Mouse (Mus musculus): ENCODE measurements around the gene Tuba3b. TPM values are rescaled to one million over a fixed set of nuclear protein-coding genes. Genes with fewer than 3 reads are reported as not detected.
A peak's percentile ranks its signal among the peaks of the same experiment; 100 is the strongest.

Gene Tuba3b
- polyA plus RNA-seq, 1 experiment from 2014 or later, result not detected

DNA sequence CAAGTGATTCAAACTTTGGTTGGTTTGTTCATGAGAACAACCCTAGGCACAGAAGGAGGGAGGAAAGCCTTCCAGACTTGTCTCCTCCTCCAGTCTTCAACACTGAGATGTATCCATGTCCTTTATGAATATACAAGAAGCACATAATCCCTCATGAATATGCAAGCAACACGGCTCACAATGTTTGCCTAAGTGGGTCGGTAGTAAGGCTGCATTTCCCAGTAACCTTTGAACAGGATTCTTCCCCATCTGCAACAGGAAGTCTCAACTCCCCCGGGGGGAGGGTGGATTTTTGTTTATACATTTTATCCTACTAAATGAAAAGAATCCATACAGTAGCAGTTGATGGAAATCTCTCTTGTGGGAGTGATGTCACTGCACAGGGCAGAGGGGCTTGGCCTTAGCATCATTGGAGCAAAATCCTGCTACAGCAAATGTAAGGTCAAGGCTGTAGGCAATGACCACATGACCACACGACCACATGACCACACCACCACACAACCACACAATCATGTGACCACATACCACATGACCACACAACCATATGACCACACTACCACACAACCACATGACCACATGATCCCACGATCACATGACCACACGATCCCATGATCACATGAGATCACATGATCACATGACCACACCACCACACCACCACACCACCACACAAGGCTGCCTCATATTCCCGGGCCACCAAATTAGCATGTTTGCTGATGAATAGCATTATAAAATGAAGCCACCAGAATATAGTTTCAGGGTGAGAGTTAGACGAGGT lies 38.7 kb downstream of the Tuba3b start:
- no peak overlapping the region for H3K4me2 ChIP-seq (replicated peaks)
- H3K27me3 ChIP-seq (ENCODE audit: control insufficient read depth, insufficient read depth, low read length), result no peaks in the 10 kb centered on the region
- H3K9ac ChIP-seq, result no peak overlapping the region
- ATAC-seq (ENCODE audit: low FRiP score), result no peak; the same call in 1 of the 2 replicates
- H3K9me3 ChIP-seq (ENCODE audit: control insufficient read depth, low read length), result no peaks in the 10 kb centered on the region
- 70% methylated on average over 8 of the region's 8 CpGs for WGBS
- no peak for DNase-seq (ENCODE audit: low spot score)
- no peak overlapping the region for H3K27ac ChIP-seq
- no peak overlapping the region for H3K4me3 ChIP-seq (replicated peaks; ENCODE audit: low read length)
- no peaks in the 10 kb centered on the region; the same call in 1 of the 2 replicates for H3K4me1 ChIP-seq (replicated peaks; ENCODE audit: control insufficient read depth, insufficient read depth, low read length)
- no peaks in the 10 kb centered on the region for H3K36me3 ChIP-seq (replicated peaks; ENCODE audit: control insufficient read depth, insufficient read depth)

DNA sequence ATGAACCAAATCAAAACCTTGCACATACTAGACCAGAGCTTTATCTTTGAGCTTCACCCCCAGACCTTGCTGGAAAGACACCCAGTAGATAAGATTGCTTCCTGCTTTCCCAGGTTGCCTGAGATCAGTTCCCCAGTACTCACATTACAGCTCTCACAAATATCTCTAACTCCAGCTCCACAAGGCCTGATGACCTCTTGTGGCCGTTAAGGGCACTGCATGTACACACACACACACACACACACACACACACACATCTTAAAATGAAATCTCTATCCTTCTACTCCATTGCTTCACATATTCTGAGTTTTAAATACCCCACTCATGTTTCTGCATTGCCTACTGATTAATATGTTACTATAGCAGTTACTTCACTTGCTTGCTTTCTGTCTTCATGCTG lies 40.1 kb downstream of the Tuba3b start:
- Histone ChIP-seq H3K27ac (no peak overlapping the region), H3K4me1 (replicated peaks; ENCODE audit: control insufficient read depth, insufficient read depth, low read length) (no peaks in the 10 kb centered on the region; the same call in 1 of the 2 replicates), H3K9me3 (ENCODE audit: control insufficient read depth, low read length) (no peaks in the 10 kb centered on the region), H3K4me3 (replicated peaks; ENCODE audit: low read length) (no peak overlapping the region), H3K36me3 (replicated peaks; ENCODE audit: control insufficient read depth, insufficient read depth) (no peaks in the 10 kb centered on the region), H3K27me3 (ENCODE audit: control insufficient read depth, insufficient read depth, low read length) (no peaks in the 10 kb centered on the region), H3K4me2 (replicated peaks) (no peak overlapping the region), H3K9ac (no peak overlapping the region)
- DNase-seq (ENCODE audit: low spot score), result no peak
- no peak for ATAC-seq (ENCODE audit: low FRiP score)
- WGBS, result 100% methylated on average over 1 of the region's 1 CpGs

DNA sequence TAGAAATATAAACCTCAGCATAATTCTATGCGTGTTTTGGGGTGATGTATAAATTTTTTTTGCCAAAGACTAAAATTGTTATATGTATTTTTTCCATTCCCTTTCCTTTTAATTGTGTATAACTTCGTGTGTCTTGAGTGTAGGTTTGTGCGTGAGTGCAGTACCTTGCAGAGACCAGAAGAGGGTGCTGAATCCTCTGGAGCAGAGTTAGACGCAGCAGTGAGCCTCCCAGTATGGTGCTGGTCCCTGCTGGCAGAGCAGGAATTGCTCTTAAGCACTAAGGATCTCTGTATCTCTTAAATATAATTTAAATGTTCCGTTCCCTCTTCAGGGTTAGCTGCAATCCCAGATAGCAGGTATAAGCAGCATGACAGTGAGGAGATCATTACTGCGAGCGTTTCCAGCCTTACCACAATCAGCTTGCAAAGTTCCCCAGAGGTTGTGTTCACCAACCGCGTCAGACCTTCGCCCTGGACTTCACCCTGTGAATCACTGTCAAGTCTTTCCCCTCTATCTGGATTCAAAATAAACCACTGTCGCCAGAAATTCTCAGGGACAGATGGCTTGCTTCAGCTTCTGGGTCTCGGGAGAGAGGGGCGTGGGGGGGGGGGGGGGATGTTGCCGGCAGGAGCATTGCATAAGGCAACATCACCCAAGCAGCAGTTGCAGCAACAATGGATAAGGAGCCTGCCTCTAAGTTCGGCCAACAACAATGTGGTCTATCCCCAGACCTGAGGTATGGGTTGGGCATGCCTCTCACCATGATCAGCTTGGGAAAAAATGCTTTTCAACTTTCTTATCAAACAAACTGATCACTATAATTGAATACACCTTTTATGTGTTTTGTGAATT lies 41.4 kb downstream of the Tuba3b start:
- Histone ChIP-seq H3K9ac (no peak overlapping the region), H3K4me2 (replicated peaks) (no peak overlapping the region), H3K27me3 (ENCODE audit: control insufficient read depth, insufficient read depth, low read length) (no peaks in the 10 kb centered on the region), H3K9me3 (ENCODE audit: control insufficient read depth, low read length) (no peaks in the 10 kb centered on the region), H3K4me3 (replicated peaks; ENCODE audit: low read length) (no peak overlapping the region), H3K4me1 (replicated peaks; ENCODE audit: control insufficient read depth, insufficient read depth, low read length) (no peaks in the 10 kb centered on the region; the same call in 1 of the 2 replicates), H3K27ac (no peak overlapping the region), H3K36me3 (replicated peaks; ENCODE audit: control insufficient read depth, insufficient read depth) (no peaks in the 10 kb centered on the region)
- no peak for DNase-seq (ENCODE audit: low spot score)
- 71% methylated on average over 15 of the region's 15 CpGs for WGBS
- no peak for ATAC-seq (ENCODE audit: low FRiP score)

DNA sequence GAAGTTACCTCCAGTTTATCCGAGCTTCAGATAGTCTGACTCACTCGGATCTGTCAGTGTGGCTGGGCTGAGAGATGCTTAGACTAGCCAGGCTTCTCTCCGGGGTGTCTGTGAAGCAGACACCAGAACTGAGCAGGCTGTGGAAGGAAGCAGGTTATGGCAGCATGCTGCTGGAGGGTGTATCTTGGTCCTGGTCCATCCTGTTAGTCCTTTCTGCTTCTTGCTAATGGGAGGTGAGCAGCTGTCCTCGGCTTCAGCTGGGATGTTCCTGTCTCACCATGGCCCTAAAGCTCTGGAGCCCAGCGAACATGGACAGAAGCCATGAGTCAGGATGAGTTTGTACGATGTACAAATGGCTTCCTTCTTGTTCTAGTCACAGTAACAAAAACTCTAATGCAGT lies 43.6 kb downstream of the Tuba3b start:
- ATAC-seq (ENCODE audit: low FRiP score), result no peak
- Histone ChIP-seq H3K4me2 (replicated peaks) (no peak overlapping the region), H3K27me3 (ENCODE audit: control insufficient read depth, insufficient read depth, low read length) (no peaks in the 10 kb centered on the region), H3K9ac (no peak overlapping the region), H3K4me3 (replicated peaks; ENCODE audit: low read length) (no peak overlapping the region), H3K36me3 (replicated peaks; ENCODE audit: control insufficient read depth, insufficient read depth) (no peaks in the 10 kb centered on the region), H3K9me3 (ENCODE audit: control insufficient read depth, low read length) (no peaks in the 10 kb centered on the region), H3K27ac (no peak overlapping the region), H3K4me1 (replicated peaks; ENCODE audit: control insufficient read depth, insufficient read depth, low read length) (0 out of 2 replicates have a peak, but pooled peaks cover 3% of the 10 kb centered on the region)
- 78% methylated on average over 6 of the region's 6 CpGs for WGBS
- DNase-seq (ENCODE audit: low spot score), result no peak

DNA sequence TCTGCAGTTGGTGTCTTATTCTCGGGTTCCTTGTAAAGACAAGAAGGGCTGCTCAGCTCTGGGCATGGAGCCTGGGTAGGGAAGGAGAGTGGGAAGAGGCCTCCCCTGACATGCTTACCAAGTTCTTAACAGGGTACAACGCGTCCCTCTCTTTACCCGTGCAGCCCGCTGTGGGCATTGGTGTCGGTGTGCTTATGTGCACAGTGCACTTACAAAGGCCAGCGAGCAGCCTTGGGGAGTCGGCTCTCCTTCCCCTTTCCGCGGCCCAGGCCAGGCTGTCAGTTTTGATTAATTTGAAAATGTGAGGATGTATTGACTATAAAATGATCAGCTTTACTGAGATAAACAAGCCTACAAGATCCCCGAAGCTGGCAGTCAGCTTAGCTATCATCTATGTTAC lies 45.4 kb downstream of the Tuba3b start:
- Histone ChIP-seq H3K9ac (no peak overlapping the region), H3K36me3 (replicated peaks; ENCODE audit: control insufficient read depth, insufficient read depth) (no peaks in the 10 kb centered on the region), H3K27ac (no peak overlapping the region), H3K27me3 (ENCODE audit: control insufficient read depth, insufficient read depth, low read length) (no peaks in the 10 kb centered on the region), H3K4me3 (replicated peaks; ENCODE audit: low read length) (no peak overlapping the region), H3K4me2 (replicated peaks) (no peak overlapping the region), H3K9me3 (ENCODE audit: control insufficient read depth, low read length) (no peaks in the 10 kb centered on the region), H3K4me1 (replicated peaks; ENCODE audit: control insufficient read depth, insufficient read depth, low read length) (0 out of 2 replicates have a peak, but pooled peaks cover 6% of the 10 kb centered on the region)
- ATAC-seq (ENCODE audit: low FRiP score) (no peak), DNase-seq (ENCODE audit: low spot score) (no peak)
- WGBS, result 63% methylated on average over 11 of the region's 11 CpGs

DNA sequence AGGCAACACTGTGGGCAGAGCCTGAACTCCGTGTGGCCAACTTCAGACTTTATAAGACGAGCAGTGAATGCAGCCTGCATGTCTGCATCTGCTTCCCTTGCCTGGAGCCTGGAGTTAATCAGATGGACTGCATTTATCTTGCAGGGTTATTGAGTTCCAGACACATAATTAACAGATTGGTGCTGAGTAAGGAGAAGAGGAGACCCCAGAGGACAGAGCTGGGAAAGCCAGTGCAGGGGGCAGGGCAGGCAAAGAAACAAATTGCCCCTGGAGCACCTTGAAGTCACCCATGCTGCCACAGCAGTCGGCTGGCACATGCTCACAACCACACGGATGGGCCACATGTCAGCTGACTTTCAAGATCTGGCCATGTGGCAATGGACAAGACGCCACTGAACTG lies 48.7 kb downstream of the Tuba3b start:
- no peak for DNase-seq (ENCODE audit: low spot score)
- H3K4me2 ChIP-seq (replicated peaks), result no peak overlapping the region
- no peak overlapping the region for H3K27ac ChIP-seq
- no peak overlapping the region for H3K4me3 ChIP-seq (replicated peaks; ENCODE audit: low read length)
- ATAC-seq (ENCODE audit: low FRiP score), result 0 out of 2 replicates have a peak, but pooled peaks have one; percentile 40
- 0 out of 2 replicates have a peak, but pooled peaks cover 6% of the 10 kb centered on the region for H3K4me1 ChIP-seq (replicated peaks; ENCODE audit: control insufficient read depth, insufficient read depth, low read length)
- no peaks in the 10 kb centered on the region for H3K9me3 ChIP-seq (ENCODE audit: control insufficient read depth, low read length)
- no peaks in the 10 kb centered on the region for H3K27me3 ChIP-seq (ENCODE audit: control insufficient read depth, insufficient read depth, low read length)
- 46% methylated on average over 5 of the region's 5 CpGs for WGBS
- H3K9ac ChIP-seq, result no peak overlapping the region
- H3K36me3 ChIP-seq (replicated peaks; ENCODE audit: control insufficient read depth, insufficient read depth), result no peaks in the 10 kb centered on the region

DNA sequence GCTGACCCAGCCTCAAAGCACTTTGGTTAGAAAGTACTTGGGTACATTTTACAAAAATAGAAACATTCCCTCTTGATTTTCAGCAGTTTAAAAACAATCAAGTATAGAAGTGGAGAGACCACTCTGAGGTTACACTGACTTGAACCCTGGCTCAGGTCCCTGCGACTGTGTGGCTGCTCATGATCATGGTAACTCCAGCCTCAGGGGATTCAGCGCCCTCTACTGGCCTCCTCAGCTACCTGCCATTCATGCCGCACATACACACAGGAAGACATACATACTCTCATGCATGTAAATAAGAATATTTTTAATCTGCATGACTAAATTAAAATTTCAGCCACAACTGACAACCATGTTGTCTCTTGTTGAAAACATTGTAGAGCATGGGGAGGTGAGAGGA lies 50.2 kb downstream of the Tuba3b start:
- H3K9ac ChIP-seq, result no peak overlapping the region
- no peak for ATAC-seq (ENCODE audit: low FRiP score)
- H3K36me3 ChIP-seq (replicated peaks; ENCODE audit: control insufficient read depth, insufficient read depth), result no peaks in the 10 kb centered on the region
- no peak overlapping the region for H3K4me3 ChIP-seq (replicated peaks; ENCODE audit: low read length)
- 90% methylated on average over 3 of the region's 3 CpGs for WGBS
- DNase-seq (ENCODE audit: low spot score), result no peak
- no peak overlapping the region for H3K4me2 ChIP-seq (replicated peaks)
- H3K4me1 ChIP-seq (replicated peaks; ENCODE audit: control insufficient read depth, insufficient read depth, low read length), result 0 out of 2 replicates have a peak, but pooled peaks cover 6% of the 10 kb centered on the region
- H3K27me3 ChIP-seq (ENCODE audit: control insufficient read depth, insufficient read depth, low read length), result no peaks in the 10 kb centered on the region
- H3K27ac ChIP-seq, result no peak overlapping the region
- no peaks in the 10 kb centered on the region for H3K9me3 ChIP-seq (ENCODE audit: control insufficient read depth, low read length)

DNA sequence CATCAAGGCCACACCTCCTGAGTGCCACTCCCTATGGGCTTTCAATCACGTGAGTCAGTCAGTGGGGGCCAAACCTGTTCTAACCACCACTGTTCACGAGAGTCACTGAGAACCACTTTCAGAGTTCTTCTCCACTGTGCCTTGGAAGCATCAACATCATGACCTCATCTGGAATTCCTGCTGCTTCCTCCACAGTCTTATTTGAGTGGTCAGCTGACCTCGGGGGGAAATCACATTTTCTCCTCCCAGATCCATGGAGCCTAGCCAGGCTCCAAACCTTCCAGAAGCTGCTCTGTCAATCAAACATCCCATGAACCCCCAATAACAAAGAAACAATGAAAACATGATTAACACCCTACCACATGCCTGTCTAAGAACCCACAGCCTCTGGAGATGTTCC lies 52.1 kb downstream of the Tuba3b start:
- 80% methylated on average over 3 of the region's 3 CpGs for WGBS
- H3K36me3 ChIP-seq (replicated peaks; ENCODE audit: control insufficient read depth, insufficient read depth), result no peaks in the 10 kb centered on the region
- H3K9ac ChIP-seq, result no peak overlapping the region
- no peak for ATAC-seq (ENCODE audit: low FRiP score)
- H3K27ac ChIP-seq, result no peak overlapping the region
- H3K4me1 ChIP-seq (replicated peaks; ENCODE audit: control insufficient read depth, insufficient read depth, low read length), result 0 out of 2 replicates have a peak, but pooled peaks cover 6% of the 10 kb centered on the region
- no peaks in the 10 kb centered on the region for H3K9me3 ChIP-seq (ENCODE audit: control insufficient read depth, low read length)
- no peak overlapping the region for H3K4me2 ChIP-seq (replicated peaks)
- H3K27me3 ChIP-seq (ENCODE audit: control insufficient read depth, insufficient read depth, low read length), result no peaks in the 10 kb centered on the region
- no peak overlapping the region for H3K4me3 ChIP-seq (replicated peaks; ENCODE audit: low read length)
- DNase-seq (ENCODE audit: low spot score), result no peak

DNA sequence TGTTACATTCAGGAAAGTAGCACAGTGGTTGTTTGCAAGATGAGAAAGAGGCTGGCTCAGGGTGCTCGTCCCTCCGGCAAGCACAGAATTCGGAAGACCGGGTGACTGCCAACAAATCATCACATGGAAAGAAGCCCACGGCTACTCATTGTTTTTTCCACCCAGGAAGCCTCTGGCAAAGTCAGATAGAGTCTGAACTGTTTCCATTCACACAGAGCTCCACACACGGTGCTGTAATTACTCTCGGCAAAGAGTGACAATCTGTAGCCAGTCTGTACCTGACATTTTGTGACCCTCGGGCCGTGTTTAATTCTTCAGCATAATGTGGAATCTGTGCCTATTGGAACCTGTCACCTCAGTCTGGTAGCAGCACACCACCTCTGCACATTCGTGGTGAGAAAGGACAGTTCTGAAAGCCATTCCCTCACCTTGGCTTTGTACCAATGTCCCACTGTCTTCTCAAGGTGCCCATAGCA lies 54.1 kb downstream of the Tuba3b start:
- no peak overlapping the region for H3K9ac ChIP-seq
- 45% methylated on average over 10 of the region's 10 CpGs for WGBS
- H3K4me3 ChIP-seq (replicated peaks; ENCODE audit: low read length), result no peak overlapping the region
- no peaks in the 10 kb centered on the region for H3K9me3 ChIP-seq (ENCODE audit: control insufficient read depth, low read length)
- no peaks in the 10 kb centered on the region for H3K27me3 ChIP-seq (ENCODE audit: control insufficient read depth, insufficient read depth, low read length)
- ATAC-seq (ENCODE audit: low FRiP score) (peak; percentile 53; the same call in 1 of the 2 replicates), DNase-seq (ENCODE audit: low spot score) (no peak)
- H3K4me1 ChIP-seq (replicated peaks; ENCODE audit: control insufficient read depth, insufficient read depth, low read length), result no peaks in the 10 kb centered on the region
- H3K4me2 ChIP-seq (replicated peaks), result no peak overlapping the region
- no peaks in the 10 kb centered on the region for H3K36me3 ChIP-seq (replicated peaks; ENCODE audit: control insufficient read depth, insufficient read depth)
- no peak overlapping the region for H3K27ac ChIP-seq
